Mouse (Mus musculus) cerebellum, postnatal 10 days (tissue): ENCODE measurements at regions not wholly inside any gene's neighbourhood (a gene's known extent, or its start where the extent isn't known, plus 50 kb on each side); places are given as distances from the start of the nearest gene placed in this dataset.
A peak's percentile ranks its signal among the peaks of the same experiment; 100 is the strongest.

Source experiments
- DNase-seq, 2 experiments: peaks; one replicate each; pipeline ENCODE4 v3.0.0; 2021; ENCODE audit warnings: mixed read lengths in 2 of 2

GRCm38 (mm10) chr13:99097606-99098545 lies 86.7 kb upstream of the Zfp366 start:
- DNase-seq, result no peak

- no peak for DNase-seq
Observed at GRCm38 (mm10) chr13:99096837-99097236, 87.8 kb upstream of the Zfp366 start.

GRCm38 (mm10) chr13:99095006-99095405 lies 89.6 kb upstream of the Zfp366 start:
- no peak for DNase-seq

- DNase-seq, result no peak
Observed at GRCm38 (mm10) chr13:99094221-99094620, 90.4 kb upstream of the Zfp366 start.

GRCm38 (mm10) chr13:99093269-99093668 lies 91.4 kb upstream of the Zfp366 start:
- DNase-seq, result peak; percentile 76 to 84

GRCm38 (mm10) chr13:99092279-99092930 lies 92.2 kb upstream of the Zfp366 start:
- no peak for DNase-seq

- DNase-seq, result no peak
Observed at GRCm38 (mm10) chr13:99091562-99092278, 92.9 kb upstream of the Zfp366 start.

GRCm38 (mm10) chr13:99090361-99090760 lies 94.3 kb upstream of the Zfp366 start:
- DNase-seq, result no peak

- no peak for DNase-seq
Observed at GRCm38 (mm10) chr13:99088285-99088684, 96.3 kb upstream of the Zfp366 start.

DNA sequence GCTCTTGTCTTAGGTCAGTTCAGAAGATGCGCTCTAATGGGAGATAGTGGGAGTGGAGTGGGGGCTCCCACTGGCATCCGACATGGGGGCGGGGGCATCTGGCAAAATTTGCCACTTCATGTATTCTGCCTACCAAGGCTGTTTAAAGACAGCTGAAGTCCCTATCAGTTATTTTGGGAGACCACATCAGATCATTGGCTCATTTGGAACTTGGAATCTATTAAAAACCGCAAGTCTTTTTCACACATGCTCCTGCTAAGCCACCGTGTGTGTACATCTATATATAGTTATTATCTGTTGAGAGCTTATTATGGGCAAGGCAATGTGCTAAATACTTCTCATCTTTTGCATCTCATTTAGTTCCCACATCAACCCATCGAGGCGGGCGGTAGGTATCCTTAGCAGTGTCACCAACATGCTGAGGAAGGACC lies 95.0 kb upstream of the 1700024P04Rik start:
- no peak for DNase-seq

DNA sequence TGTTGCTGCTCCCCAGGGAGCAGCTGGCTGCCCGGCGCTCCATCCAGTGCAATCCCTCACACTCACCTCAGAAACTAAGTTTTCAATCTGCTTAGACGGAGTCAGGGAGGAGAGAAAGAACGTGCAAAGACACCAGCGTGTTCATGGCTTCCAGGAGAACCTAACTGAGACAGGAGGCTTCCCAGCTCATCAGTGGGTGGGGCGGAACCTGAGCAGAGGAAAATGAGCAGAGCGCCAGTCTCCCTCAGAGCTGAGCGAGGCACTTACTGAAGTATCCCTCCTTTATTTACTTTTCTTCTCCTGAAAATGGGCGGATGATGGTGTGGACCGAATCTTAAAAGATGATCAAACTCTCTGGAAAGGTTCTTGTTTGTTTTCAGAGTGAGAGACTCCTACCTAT lies 94.3 kb upstream of the 1700024P04Rik start:
- no peak for DNase-seq

DNA sequence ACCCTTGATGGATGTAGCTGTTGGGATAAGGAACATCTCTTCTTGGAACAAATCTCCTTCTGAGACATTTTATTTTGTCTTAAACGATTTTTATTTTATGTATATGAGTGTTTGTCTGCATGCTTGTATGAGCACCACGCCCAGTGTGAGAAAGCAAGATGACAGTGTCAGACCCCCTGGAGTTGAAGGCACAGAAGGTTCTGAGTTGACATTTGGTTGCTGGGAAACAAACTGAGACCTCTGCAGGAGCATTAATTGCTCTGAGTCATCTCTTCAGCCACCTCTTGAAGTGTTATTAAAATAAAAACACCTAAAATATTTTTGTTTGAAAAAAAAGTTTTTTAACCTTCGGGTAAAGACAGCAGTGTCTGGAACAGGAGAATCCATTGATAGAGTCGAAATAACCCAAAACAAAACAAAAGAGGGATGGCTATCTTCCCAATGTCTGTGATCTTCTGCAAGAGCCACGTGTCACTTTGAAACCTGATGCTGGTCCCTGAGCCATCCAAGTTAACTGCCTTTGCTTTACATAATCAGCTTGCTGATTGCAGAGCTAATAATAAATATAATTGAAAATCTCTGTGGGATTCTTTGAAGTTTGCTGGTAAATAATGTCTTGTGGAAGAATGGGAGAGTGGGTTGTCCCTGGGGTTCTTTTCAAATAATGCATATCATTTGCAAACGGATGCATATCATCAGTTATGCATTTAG lies 92.8 kb upstream of the 1700024P04Rik start:
- no peak for DNase-seq

DNA sequence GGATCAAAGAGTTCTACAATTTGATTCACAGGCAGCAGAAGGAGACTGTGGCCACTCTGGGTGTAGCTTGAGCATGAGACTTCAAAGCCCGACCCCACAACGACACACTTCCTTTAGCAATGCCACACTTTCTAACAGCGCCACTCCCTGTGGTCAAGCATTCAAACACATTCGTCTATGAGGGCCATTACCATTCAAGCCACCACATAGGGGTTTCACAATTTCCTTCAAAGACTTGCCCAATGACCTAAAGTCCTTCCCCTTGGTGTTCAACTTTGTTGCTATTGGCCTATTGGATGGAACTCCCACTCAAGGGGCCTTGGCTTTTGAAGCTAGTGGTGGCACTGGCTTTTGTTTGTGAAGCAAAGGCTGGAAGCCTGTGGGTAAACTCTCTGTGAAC lies 91.1 kb upstream of the 1700024P04Rik start:
- DNase-seq, result no peak

DNA sequence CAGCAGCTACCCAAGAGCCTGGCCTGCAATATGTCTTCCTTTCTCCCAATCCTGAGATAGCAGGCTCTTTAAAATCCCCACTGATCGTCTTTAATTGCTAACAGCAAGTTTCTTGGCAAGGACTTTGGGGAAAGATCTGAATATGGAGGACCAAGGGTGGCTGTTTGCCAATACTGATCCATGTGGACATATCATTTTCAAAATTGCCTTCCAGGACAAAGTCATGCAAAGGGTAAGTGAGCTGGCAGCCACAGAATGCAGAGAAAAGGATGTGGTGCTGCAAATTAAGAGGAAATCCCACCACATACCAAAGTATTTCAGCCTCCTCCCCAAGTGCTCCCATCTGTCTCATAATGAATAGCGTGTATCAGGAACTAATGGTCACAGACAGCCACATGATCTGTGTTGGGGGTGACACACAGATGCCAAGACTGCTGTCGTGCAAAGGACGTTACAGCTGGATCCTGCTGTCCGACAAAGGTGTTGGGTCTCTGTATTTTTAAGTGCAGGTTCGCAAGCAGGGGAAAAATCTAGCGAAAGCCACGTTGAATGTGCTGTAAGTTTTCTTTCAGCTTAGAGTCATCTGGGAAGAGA lies 87.6 kb upstream of the 1700024P04Rik start:
- peak; percentile 36 for DNase-seq

DNA sequence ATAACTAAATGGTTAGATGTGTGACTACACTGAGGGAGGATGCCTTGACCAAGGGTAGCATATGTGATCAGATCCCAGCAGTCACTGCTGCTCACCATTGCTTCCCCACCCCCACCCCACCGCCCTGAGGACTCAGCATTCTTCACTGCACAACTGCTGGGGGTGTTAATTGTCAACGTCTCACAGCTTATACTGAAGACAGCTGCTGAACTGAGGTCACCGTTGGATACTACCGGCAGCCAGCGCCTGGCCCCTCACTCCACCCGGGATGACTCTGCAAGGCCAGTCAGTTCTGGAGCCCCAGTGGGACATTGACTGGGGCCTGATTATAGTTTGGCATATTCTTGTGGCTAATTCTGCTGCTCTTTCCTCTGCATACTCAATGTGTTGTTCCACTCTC lies 87.0 kb upstream of the 1700024P04Rik start:
- DNase-seq, result peak in 1 of 2 experiments; percentile 16

- no peak for DNase-seq
Observed at GRCm38 (mm10) chr13:99069767-99070166, 85.4 kb upstream of the 1700024P04Rik start.

- no peak for DNase-seq
Observed at GRCm38 (mm10) chr13:99067504-99067903, 83.1 kb upstream of the 1700024P04Rik start.

- no peak for DNase-seq
Observed at GRCm38 (mm10) chr13:99063431-99063830, 79.1 kb upstream of the 1700024P04Rik start.

GRCm38 (mm10) chr13:99062936-99063335 lies 78.6 kb upstream of the 1700024P04Rik start:
- no peak for DNase-seq

DNA sequence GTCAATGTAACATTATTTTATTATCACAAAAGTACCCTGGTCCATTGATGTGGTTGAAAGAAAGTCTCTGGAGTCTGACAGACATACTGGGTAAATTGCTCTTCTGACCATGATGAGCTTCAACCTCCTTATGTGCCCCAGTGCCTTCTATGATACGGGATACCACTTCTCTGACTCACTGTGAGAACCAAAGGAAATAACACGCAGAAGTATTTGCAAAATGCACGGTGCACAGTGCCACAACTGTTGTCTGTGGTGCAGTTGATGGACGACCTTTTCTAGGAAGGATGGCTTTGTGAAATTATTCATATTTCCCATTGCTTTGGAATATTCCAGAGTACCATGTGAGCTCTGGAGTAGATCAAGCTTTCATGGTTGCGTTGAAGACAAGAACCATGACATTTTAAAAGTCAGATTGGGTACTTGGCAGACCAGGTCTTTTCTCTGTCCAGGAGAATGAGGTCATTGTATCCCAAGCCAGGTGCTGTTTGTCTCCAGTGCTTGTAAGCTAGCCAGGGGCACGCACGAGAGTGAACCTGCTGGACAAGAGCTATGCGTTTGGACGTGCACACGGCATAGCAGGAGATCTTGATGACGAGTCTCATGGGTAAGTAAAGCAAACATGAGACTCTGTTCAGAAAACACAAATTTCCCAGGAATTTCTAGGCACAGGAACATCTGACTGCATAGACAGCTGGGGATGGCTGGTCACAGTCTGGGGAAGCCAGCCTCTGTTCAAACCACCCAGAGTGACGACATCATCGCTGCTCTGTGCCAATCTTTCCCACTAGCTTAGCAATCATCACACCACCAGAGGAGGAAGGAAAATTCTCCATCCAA lies 74.0 kb upstream of the 1700024P04Rik start:
- peak; percentile 36 to 51 for DNase-seq

- DNase-seq, result no peak
Observed at GRCm38 (mm10) chr13:99057696-99058095, 73.3 kb upstream of the 1700024P04Rik start.

DNA sequence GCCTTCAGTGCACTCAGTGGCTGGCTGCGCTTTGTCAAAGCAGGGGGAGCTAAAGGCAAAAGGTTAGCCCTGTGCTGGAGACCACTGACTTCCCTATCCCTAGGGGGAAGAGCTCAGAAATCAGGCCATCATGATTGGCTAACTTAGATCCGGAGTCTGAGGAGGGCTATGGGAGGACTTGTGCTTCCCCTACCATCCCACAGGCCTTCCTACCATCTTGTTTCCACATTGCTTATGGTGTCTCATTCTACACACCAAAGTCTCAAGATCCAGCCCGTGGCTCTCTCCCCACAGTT lies 72.9 kb upstream of the 1700024P04Rik start:
- DNase-seq, result no peak
